Mouse (Mus musculus) gonadal fat pad, adult 2 months (tissue): ENCODE data around the gene Nuak1. TPM values are rescaled to one million over a fixed set of nuclear protein-coding genes. Genes with fewer than 3 reads are reported as not detected.

Source experiments
- DNase-seq: peaks from one replicate; pipeline ENCODE4 v3.0.0-alpha.2; 2012; ENCODE audit warnings: low read depth
- polyA plus RNA-seq: library from polyadenylated mRNA; depleted of rRNA; stranded (reverse); fragments of >200 nt; gene quantifications from 2 replicates; pipeline ENCODE4 v1.2.3, GENCODE M21; 2012; rRNA removed

Gene Nuak1
- polyA plus RNA-seq, 1 experiment = 13.3 TPM

- DNase-seq = peak; percentile 26
Observed at GRCm38 (mm10) chr10:84338752-84339151, 101.6 kb downstream of the Nuak1 start.

DNA sequence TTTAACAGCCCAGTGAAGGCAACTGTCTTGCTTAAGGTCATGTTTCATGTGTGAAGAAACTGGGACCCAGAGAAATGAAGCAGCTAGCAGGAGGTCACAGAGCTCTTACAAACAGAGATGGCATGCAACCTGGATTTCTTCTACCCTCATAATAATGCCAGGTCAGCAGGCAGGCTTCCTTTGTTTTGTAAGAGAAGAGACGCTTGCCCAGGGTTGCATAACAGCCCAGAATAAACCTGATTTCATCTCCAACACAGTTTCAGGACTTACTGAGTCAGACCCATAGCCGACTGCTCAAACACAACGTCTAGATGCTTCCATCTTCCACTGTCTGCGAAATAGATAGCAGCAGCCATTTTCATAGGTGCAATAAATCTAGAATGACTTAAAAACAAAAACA is 105.0 kb downstream of the Nuak1 start:
- peak; percentile 62 for DNase-seq

GRCm38 (mm10) chr10:84329822-84330221 is 110.6 kb downstream of the Nuak1 start:
- DNase-seq = no peak

- no peak for DNase-seq
Observed at GRCm38 (mm10) chr10:84329336-84329735, 111.1 kb downstream of the Nuak1 start.

DNA sequence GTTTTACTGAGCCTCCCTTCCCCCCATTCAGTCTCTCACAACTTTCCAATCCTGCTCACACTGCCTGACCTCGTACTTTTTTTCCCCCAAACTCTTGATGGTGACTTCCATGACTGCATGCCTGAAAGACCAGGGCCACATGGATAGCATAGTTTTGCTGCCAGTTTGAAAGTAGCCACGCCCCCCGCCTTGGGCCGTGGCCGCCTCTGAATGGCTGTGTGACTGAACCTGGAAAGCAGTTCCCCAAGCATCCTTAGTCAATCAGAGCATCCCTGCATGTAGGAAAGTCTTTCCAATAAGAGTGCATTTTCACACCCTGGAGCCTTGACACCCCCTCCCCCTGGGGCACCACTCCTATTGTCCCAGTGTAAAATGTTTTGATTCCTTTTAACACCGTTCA is 116.4 kb downstream of the Nuak1 start:
- no peak for DNase-seq

Other genes starting within 250 kb of the Nuak1 start
- gene Ckap4, start 93.5 kb upstream of the Nuak1 start, polyA plus RNA-seq = 18.9 and 24.3 TPM in 2 replicates
- 36.2 and 49.7 TPM in 2 replicates for gene Tcp11l2, start 136.0 kb upstream of the Nuak1 start, polyA plus RNA-seq
- gene Polr3b, start 181.7 kb upstream of the Nuak1 start, polyA plus RNA-seq = 8.2 and 8.3 TPM in 2 replicates